Comparison of ENCODE assay signal across 25 mouse cellular contexts in the genomic region with DNA sequence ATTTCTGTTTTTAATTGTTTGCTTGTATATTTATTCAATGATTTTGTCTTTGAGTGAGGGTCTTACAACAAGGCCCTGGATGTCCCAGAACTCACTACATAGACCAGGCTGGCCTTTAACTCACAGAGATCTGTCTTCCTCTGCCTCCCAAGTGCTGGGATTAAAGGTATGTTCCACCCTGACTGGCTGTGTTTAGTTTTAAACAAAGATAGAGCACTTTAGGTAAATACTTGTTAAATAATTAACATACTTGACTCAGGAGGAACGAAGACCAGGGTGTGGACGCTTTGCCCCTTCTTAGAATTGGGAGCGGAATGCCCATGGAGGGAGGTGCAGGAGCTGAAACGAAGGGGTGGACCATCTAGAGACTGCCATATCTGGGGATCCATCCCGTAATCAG. TPM values are rescaled to one million over a fixed set of nuclear protein-coding genes. Genes with fewer than 3 reads are reported as not detected.
DNase-seq lines count a peak whose midpoint lies in the region; ATAC-seq and TF ChIP-seq lines count a peak whose summit lies in the region.
"Had no signal": no experiment of that assay in that cellular context is flagged by ENCODE, and none has a peak within 500 bp of the region (broad histone marks: within the 10 kb centered on the region; RNA-seq: fewer than 3 reads in every experiment).

No protein-coding gene starts in this region.

- H3K9me3 ChIP-seq in liver, embryonic 13.5 days (replicated peaks), result no peaks in the 10 kb centered on the region
- no peaks in the 10 kb centered on the region for H3K9me3 ChIP-seq in stomach, postnatal 0 days (ENCODE audit: control insufficient read depth, low read length)
- H3K9me3 ChIP-seq in neural tube, embryonic 15.5 days (replicated peaks), result no peaks in the 10 kb centered on the region
- H3K9me3 ChIP-seq: embryonic facial prominence, embryonic 13.5 days; embryonic facial prominence, embryonic 15.5 days; forebrain, embryonic 12.5 days had no signal

- H3K27ac ChIP-seq in liver, embryonic 13.5 days, result no peak overlapping the region
- no peak overlapping the region for H3K27ac ChIP-seq in stomach, postnatal 0 days (replicated peaks)
- H3K27ac ChIP-seq in neural tube, embryonic 15.5 days (replicated peaks), result no peak overlapping the region
- H3K27ac ChIP-seq: embryonic facial prominence, embryonic 13.5 days; embryonic facial prominence, embryonic 15.5 days; forebrain, embryonic 10.5 days; forebrain, embryonic 12.5 days had no signal

- no peaks in the 10 kb centered on the region for H3K4me1 ChIP-seq in liver, embryonic 13.5 days (replicated peaks)
- no peaks in the 10 kb centered on the region for H3K4me1 ChIP-seq in stomach, postnatal 0 days (replicated peaks; ENCODE audit: control insufficient read depth, insufficient read depth)
- no peaks in the 10 kb centered on the region for H3K4me1 ChIP-seq in neural tube, embryonic 15.5 days
- H3K4me1 ChIP-seq: embryonic facial prominence, embryonic 13.5 days; embryonic facial prominence, embryonic 15.5 days; forebrain, embryonic 10.5 days; forebrain, embryonic 12.5 days had no signal

- 69% methylated on average over 5 of the region's 5 CpGs for WGBS in liver, embryonic 13.5 days (ENCODE audit: insufficient replicate concordance)
- WGBS in stomach, postnatal 0 days, result 53% methylated on average over 5 of the region's 5 CpGs
- WGBS in neural tube, embryonic 15.5 days, result 86% methylated on average over 5 of the region's 5 CpGs

- no peak overlapping the region for H3K4me2 ChIP-seq in liver, embryonic 13.5 days
- no peak overlapping the region for H3K4me2 ChIP-seq in stomach, postnatal 0 days (replicated peaks; ENCODE audit: low read depth)
- H3K4me2 ChIP-seq in neural tube, embryonic 15.5 days, result no peak overlapping the region
- H3K4me2 ChIP-seq: embryonic facial prominence, embryonic 13.5 days; embryonic facial prominence, embryonic 15.5 days; forebrain, embryonic 12.5 days had no signal

- H3K9ac ChIP-seq in liver, embryonic 13.5 days, result no peak overlapping the region
- no peak overlapping the region for H3K9ac ChIP-seq in stomach, postnatal 0 days (ENCODE audit: low read length)
- H3K9ac ChIP-seq in neural tube, embryonic 15.5 days (replicated peaks), result no peak overlapping the region
- H3K9ac ChIP-seq: embryonic facial prominence, embryonic 13.5 days; embryonic facial prominence, embryonic 15.5 days; forebrain, embryonic 12.5 days had no signal

- H3K4me3 ChIP-seq in liver, embryonic 13.5 days (replicated peaks), result no peak overlapping the region
- no peak overlapping the region for H3K4me3 ChIP-seq in stomach, postnatal 0 days (ENCODE audit: low read depth, low read length)
- H3K4me3 ChIP-seq in neural tube, embryonic 15.5 days (replicated peaks), result no peak overlapping the region
- H3K4me3 ChIP-seq: embryonic facial prominence, embryonic 13.5 days; embryonic facial prominence, embryonic 15.5 days; erythroblast, embryonic 14.5 days; forebrain, embryonic 10.5 days; forebrain, embryonic 12.5 days had no signal

- no peaks in the 10 kb centered on the region for H3K36me3 ChIP-seq in liver, embryonic 13.5 days
- H3K36me3 ChIP-seq in stomach, postnatal 0 days (ENCODE audit: control insufficient read depth, insufficient read depth, low read length), result no peaks in the 10 kb centered on the region
- H3K36me3 ChIP-seq in neural tube, embryonic 15.5 days, result no peaks in the 10 kb centered on the region
- H3K36me3 ChIP-seq: embryonic facial prominence, embryonic 13.5 days; embryonic facial prominence, embryonic 15.5 days; forebrain, embryonic 10.5 days; forebrain, embryonic 12.5 days had no signal

- DNase-seq in liver, embryonic 13.5 days, result no peak
- DNase-seq in liver (no peak), ZHBTc4 (ENCODE audit: low read depth, low spot score) (peak; percentile 7)
- DNase-seq in stomach, postnatal 0 days (ENCODE audit: low spot score), result no peak
- no peak for DNase-seq in urinary bladder, adult 18-20 months (ENCODE audit: low spot score in 2 of 2)
- DNase-seq: adrenal gland, adult 8-10 months; adrenal gland, postnatal 14 days; adrenal gland, postnatal 36 days; cerebellum, adult 11-12 months; cerebellum, adult 2 months; cerebellum, adult 9-10 months; cerebellum, postnatal 10 days; cerebellum, postnatal 25 days; embryo, embryonic 11 days had no signal

- TF ChIP-seq CTCF in stomach, postnatal 0 days (IDR thresholded peaks at IDR 0.05; ENCODE audit: low read depth), result no peak

- ATAC-seq in liver, embryonic 13.5 days (ENCODE audit: low read depth), result 0 out of 2 replicates have a peak, but pooled peaks have one; percentile 31
- ATAC-seq in stomach, postnatal 0 days (ENCODE audit: low FRiP score, low TSS enrichment), result 0 out of 2 replicates have a peak, but pooled peaks have one; percentile 51
- ATAC-seq in neural tube, embryonic 15.5 days (ENCODE audit: low FRiP score), result no peak
- ATAC-seq: activated CD4-positive, CD25-positive, alpha-beta regulatory T cell, adult 4 months; forebrain, embryonic 14.5 days; forebrain, embryonic 16.5 days had no signal

- no peaks in the 10 kb centered on the region for H3K27me3 ChIP-seq in liver, embryonic 13.5 days
- H3K27me3 ChIP-seq in stomach, postnatal 0 days (ENCODE audit: control insufficient read depth, insufficient read depth, low read length), result no peaks in the 10 kb centered on the region
- H3K27me3 ChIP-seq in neural tube, embryonic 15.5 days (replicated peaks), result no peaks in the 10 kb centered on the region
- H3K27me3 ChIP-seq: embryonic facial prominence, embryonic 13.5 days; embryonic facial prominence, embryonic 15.5 days; forebrain, embryonic 12.5 days had no signal

- TF ChIP-seq EP300 in stomach, postnatal 0 days (optimal IDR thresholded peaks at IDR 0.05), result no peak

RNA-seq across cellular contexts. Expression of a gene that starts 36.6 kb away (rescaled TPM):
- polyA plus RNA-seq in liver, embryonic 13.5 days (2015; fragmentation: Nextera tagmentation; extraction: Ambion mirVana), result 0.53 and 0.62 TPM in 2 replicates
- 0.51 and 0.63 TPM in 2 replicates for polyA plus RNA-seq in stomach, postnatal 0 days (2015; fragmentation: Nextera tagmentation; extraction: Ambion mirVana)
- 1.1 TPM in 1 of 2 replicates, not detected in the other for polyA plus RNA-seq in neural tube, embryonic 15.5 days (2015; fragmentation: Nextera tagmentation; extraction: Ambion mirVana)
- polyA plus RNA-seq: C2C12; cerebellum, adult 2 months; embryonic facial prominence, embryonic 11.5 days; embryonic facial prominence, embryonic 13.5 days; erythroblast, embryonic 14.5 days; forebrain, embryonic 10.5 days had no signal

RNA-seq across cellular contexts. Expression of a gene that starts 37.2 kb away (rescaled TPM):
- 12.8 and 13.2 TPM in 2 replicates for polyA plus RNA-seq in liver, embryonic 13.5 days (2015; fragmentation: Nextera tagmentation; extraction: Ambion mirVana)
- polyA plus RNA-seq in stomach, postnatal 0 days (2015; fragmentation: Nextera tagmentation; extraction: Ambion mirVana), result 20.9 and 24.2 TPM in 2 replicates
- 50.7 and 52.0 TPM in 2 replicates for polyA plus RNA-seq in neural tube, embryonic 15.5 days (2015; fragmentation: Nextera tagmentation; extraction: Ambion mirVana)
